Mouse (Mus musculus): ENCODE data around the gene Focad.

DNA sequence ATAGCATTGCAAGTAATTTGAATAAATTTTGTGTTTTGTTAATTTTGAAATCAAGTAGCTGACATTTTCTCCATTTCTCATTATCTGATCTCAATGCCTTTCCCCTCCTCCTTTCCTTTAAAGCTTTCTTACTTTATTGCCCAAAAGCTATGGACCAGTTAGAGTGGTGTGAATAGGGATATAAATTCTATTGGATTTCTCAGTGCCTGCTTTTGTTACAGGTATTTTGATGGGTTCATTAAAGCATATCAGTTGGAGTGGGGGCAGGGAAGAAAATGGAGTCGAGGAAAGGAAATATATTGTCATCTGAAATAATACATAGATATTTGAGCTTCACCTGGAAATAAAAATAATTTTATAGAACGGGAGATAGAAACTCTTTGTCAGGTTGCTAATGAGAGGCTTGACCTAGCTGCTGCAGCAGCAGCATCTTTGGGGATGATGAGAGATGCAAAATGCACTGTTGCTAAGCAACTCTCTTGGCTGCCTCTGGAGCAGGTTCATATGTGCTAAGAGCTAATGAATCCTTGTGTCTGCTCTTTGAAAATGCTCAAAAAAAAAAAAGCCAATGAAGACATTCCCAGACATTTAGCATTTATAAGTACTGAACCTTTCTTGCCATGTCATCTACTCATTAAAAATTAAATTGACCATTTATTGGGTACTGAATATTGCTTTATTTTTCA lies 116.9 kb downstream of the Focad start:
- TF ChIP-seq CTCF (IDR thresholded peaks at IDR 0.05; ENCODE audit: low read depth) (no peak), EP300 (IDR thresholded peaks at IDR 0.05; ENCODE audit: low read depth) (no peak)
